Mouse (Mus musculus) spleen, adult 2 months (tissue): ENCODE results near the gene Gm20388.

ENCODE experiments used
- CTCF ChIP-seq: fragments of 200-500 bp; IDR thresholded peaks from 2 replicates; pipeline ENCODE4 v1.5.1; 2011; ENCODE audit warnings: mild to moderate bottlenecking, inconsistent platforms; ENCODE audit not compliant: insufficient read depth, insufficient read length, insufficient replicate concordance; ENCODE audit errors: extremely low read depth
- POLR2A ChIP-seq: fragments of 200-500 bp; IDR thresholded peaks from 2 replicates; pipeline ENCODE4 v1.6.1; 2011; ENCODE audit warnings: low read depth, low read length, inconsistent platforms

DNA sequence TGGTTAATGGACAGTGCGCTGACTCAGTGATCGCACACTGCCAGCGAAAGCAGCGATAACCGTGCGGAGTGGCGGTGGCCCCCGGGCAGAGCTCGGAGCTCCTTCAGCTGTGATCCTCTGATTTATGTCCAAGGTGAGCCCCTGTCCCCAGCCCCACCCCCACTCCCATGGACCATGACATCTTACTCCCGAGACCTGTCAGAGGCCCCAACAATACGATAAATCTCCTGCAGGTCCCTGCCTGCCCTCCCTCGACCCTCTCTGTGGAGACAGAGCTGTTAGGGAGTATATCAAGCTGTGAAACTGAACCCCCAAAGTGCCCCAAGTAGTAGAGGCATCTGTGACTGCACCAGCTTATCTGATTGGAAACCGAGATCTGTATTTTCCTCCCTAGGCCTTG lies 1435.5 kb downstream of the Gm20388 start:
- no peak for TF ChIP-seq POLR2A
- TF ChIP-seq CTCF, result no peak
